Mouse (Mus musculus) liver, postnatal 0 days (tissue): ENCODE results near the gene Clip4.

Experiments used
- CTCF ChIP-seq: sonication (generic); IDR thresholded peaks from 2 replicates; pipeline ENCODE4 v1.5.1; 2016; ENCODE audit warnings: antibody characterized with exemption, low read depth
- EP300 ChIP-seq: IDR thresholded peaks from 2 replicates; pipeline ENCODE4 v1.6.1; 2016; ENCODE audit warnings: antibody characterized with exemption, low read depth, mild to moderate bottlenecking

DNA sequence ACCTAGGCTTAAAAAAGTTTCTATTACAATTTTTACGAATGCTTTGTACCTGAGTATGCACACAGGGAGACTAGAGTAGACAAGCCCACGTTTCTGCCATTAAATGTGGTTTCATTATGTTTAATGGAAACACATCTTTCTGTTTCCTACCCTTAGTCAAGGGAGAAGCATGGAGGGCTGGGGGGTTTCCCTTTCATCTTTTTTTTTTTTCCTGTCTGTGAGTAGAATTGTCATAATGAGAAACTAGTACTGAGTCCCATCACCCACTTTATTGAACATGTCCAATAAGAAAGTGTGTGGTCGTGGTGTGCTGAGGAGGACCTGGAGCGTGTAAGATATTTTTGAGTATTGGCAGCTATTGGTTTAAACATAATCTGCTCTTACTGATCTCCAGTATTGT lies 94.6 kb downstream of the Clip4 start:
- TF ChIP-seq CTCF (no peak), EP300 (no peak)
